Mouse (Mus musculus) olfactory bulb, adult 2 months (tissue): Measurements from ENCODE around the gene Gm6525.

Source experiments
- CTCF ChIP-seq: fragments of 200-500 bp; IDR thresholded peaks from 2 replicates; pipeline ENCODE4 v1.5.1; 2012; ENCODE audit warnings: low read depth, mild to moderate bottlenecking, low read length, moderate library complexity; ENCODE audit not compliant: insufficient read depth
- POLR2A ChIP-seq: fragments of 200-500 bp; IDR thresholded peaks from 2 replicates; pipeline ENCODE4 v1.6.1; 2012; ENCODE audit warnings: mild to moderate bottlenecking, low read depth, low read length, moderate library complexity; ENCODE audit not compliant: insufficient read depth

DNA sequence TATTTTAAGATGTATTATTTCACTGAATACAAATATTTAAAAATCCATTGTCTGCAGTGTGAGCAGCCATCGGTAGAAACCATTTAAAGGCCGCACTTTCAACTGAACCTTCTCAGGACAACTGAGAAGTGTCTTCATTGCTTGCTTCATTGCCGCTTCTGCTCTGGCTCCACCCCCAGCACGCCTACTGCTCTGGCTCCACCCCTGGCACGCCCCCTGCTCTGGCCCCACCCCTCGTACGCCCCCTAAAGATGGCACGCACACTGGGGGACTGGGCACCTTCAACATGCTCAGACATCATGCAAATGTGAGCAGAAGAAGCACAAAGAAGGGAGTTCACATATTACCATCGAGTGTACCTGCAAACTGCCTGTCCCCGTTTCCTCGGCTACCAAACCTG, 1.5 kb upstream of the Gm6525 start:
- no peak for TF ChIP-seq CTCF
- no peak for TF ChIP-seq POLR2A
